Mouse (Mus musculus): ENCODE results near the gene 4931428F04Rik.
A peak's percentile ranks its signal among the peaks of the same experiment; 100 is the strongest.
"Not testable (repeated sequence)": the region's sequence is repeated elsewhere in the genome, so short reads cannot be mapped to it uniquely, and the experiment has no call there.

4931428F04Rik gene

GRCm38 (mm10) chr8:105307670-105308069 lies 18.0 kb upstream of the 4931428F04Rik start:
- DNase-seq (ENCODE audit: low spot score) = no peak

GRCm38 (mm10) chr8:105306146-105306691 lies 16.6 kb upstream of the 4931428F04Rik start:
- DNase-seq (ENCODE audit: low spot score) = no peak

- DNase-seq (ENCODE audit: low spot score) = peak; percentile 78
These were observed 15.8 kb upstream of the 4931428F04Rik start, which contains the start of gene Elmo3 for GRCm38 (mm10) chr8:105305211-105306145. TSS of gene Elmo3 (plus strand) at chr8:105305601.

- DNase-seq (ENCODE audit: low spot score) = no peak
These were observed 14.9 kb upstream of the 4931428F04Rik start for GRCm38 (mm10) chr8:105304325-105305210.

- no peak for DNase-seq (ENCODE audit: low spot score)
These were observed 14.2 kb upstream of the 4931428F04Rik start for GRCm38 (mm10) chr8:105303874-105304273.

GRCm38 (mm10) chr8:105303396-105303795 lies 13.7 kb upstream of the 4931428F04Rik start:
- DNase-seq (ENCODE audit: low spot score) = no peak

- DNase-seq (ENCODE audit: low spot score) = no peak
These were observed 10.3 kb upstream of the 4931428F04Rik start for GRCm38 (mm10) chr8:105299962-105300361.

GRCm38 (mm10) chr8:105298351-105299252 lies 8.9 kb upstream of the 4931428F04Rik start:
- DNase-seq (ENCODE audit: low spot score) = no peak

- peak; percentile 89 for DNase-seq (ENCODE audit: low spot score)
These were observed 8.0 kb upstream of the 4931428F04Rik start, which contains the start of gene E2f4 for GRCm38 (mm10) chr8:105297511-105298192. TSS of gene E2f4 (plus strand) at chr8:105297663.

- DNase-seq (ENCODE audit: low spot score) = peak; percentile 76
These were observed 6.4 kb upstream of the 4931428F04Rik start, which contains the start of gene Exoc3l for GRCm38 (mm10) chr8:105295895-105296573. TSS of gene Exoc3l (minus strand) at chr8:105296101.

- no peak for DNase-seq (ENCODE audit: low spot score)
These were observed 5.6 kb upstream of the 4931428F04Rik start for GRCm38 (mm10) chr8:105295256-105295655.

GRCm38 (mm10) chr8:105294776-105295175 lies 5.1 kb upstream of the 4931428F04Rik start:
- no peak for DNase-seq (ENCODE audit: low spot score)

GRCm38 (mm10) chr8:105293405-105293804 lies 3.7 kb upstream of the 4931428F04Rik start:
- DNase-seq (ENCODE audit: low spot score) = peak; percentile 47

GRCm38 (mm10) chr8:105292471-105292870 lies 2.8 kb upstream of the 4931428F04Rik start:
- DNase-seq (ENCODE audit: low spot score) = no peak

GRCm38 (mm10) chr8:105291802-105292201 lies 2.1 kb upstream of the 4931428F04Rik start:
- DNase-seq (ENCODE audit: low spot score) = not testable (repeated sequence)

GRCm38 (mm10) chr8:105291364-105291763 lies 1.7 kb upstream of the 4931428F04Rik start:
- peak; percentile 39 for DNase-seq (ENCODE audit: low spot score)

- DNase-seq (ENCODE audit: low spot score) = peak; percentile 99
These were observed 1.1 kb upstream of the 4931428F04Rik start for GRCm38 (mm10) chr8:105290554-105291314.

- DNase-seq (ENCODE audit: low spot score) = peak; percentile 98
These were observed 519 bp downstream of the 4931428F04Rik start for GRCm38 (mm10) chr8:105288958-105289732.

All from testis, postnatal 10 days (tissue).